Mouse (Mus musculus) kidney, postnatal 36 days (tissue): ENCODE data around the gene Tmem150c.

Source experiments
- DNase-seq, 2 experiments: peaks; one replicate each; pipeline ENCODE4 v3.0.0; 2021 to 2022; ENCODE audit warnings: mixed read lengths in 2 of 2

The Tmem150c gene

GRCm38 (mm10) chr5:100049904-100050303 is 109.7 kb downstream of the Tmem150c start:
- DNase-seq, result no peak

DNA sequence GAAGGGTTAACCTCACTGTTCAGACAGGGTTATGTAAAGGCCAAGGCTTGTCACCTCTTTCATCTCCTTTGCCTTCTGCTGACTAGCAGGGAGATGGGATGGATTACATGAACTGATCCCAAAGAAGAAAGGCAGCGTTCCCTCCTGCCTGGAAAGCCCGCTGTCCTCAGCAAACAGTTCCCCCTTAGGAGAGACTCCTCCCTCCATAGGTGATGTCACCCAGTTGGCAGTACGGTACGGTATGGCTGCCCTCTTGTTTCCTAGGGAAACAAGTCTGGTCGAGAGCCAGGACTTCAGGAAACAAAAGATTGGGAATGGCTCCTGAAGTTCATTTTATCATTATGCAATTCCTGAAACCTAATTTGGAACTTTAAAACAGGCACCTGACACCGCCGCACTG is 111.7 kb downstream of the Tmem150c start:
- DNase-seq, result peak in 1 of 2 experiments; percentile 24

DNA sequence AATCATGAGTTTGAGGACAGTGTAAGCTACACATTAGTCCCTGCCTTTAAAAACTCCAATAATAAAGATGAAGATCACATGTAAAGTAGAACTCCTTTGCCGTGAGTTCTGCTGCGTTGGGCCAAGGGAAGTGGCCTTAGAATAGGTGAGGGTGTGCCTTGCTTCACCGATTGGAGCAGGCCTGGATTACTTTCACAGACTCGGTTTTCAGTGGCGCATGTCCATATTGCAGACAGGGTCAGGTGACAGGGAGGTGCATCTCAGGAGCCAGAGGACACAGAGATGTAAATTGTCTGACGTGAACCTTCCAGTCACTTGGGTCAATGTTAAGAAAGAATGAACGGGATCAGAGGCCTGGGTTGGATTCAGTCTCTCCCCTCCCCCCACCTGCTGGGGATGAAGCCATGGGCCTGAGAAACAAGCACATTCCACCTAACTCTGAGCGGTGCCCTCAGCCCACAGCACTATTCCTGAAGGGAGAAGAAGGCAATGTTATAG is 112.4 kb downstream of the Tmem150c start:
- no peak for DNase-seq

DNA sequence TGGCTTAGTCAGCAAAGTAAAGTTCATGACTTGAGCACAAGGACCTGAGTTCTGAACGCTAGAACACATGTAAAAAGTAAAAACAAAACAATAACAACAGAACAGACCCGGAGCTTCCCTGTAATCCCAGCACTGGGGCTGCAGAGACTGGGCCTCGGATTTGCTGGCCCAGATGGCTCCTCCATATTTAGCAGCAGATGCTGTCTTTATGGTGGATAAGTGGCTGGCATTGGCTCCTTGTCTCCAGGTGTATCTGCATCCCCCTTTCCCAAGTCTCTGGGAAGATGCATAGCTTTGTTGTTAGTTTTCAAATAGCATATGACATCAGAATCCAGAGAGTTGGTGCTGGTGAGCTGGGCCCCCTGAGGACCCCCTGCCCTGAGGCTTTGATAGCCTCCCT is 113.5 kb downstream of the Tmem150c start:
- DNase-seq, result no peak

- peak; percentile 24 to 33 for DNase-seq
These were observed 115.0 kb downstream of the Tmem150c start for GRCm38 (mm10) chr5:100044621-100045020.

DNA sequence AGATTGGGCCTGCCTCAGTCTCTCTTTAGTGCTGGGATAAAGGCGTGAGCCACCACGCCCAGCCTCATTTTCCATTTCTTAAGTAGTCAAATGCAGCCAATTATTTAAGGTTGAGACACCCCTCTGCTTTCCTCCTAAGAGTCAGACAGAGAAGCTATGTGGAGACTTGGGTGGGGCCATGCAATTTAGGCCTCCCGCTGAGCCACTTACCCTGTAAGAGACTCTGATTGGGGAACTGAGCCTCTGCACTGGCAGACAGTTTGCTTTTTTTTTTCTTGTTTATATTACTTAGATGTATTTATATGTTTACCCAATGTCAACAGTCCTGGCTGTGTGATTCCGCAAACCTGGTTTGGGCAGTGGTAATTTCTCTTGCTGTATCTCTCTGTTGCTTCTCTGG is 115.6 kb downstream of the Tmem150c start:
- DNase-seq, result no peak

DNA sequence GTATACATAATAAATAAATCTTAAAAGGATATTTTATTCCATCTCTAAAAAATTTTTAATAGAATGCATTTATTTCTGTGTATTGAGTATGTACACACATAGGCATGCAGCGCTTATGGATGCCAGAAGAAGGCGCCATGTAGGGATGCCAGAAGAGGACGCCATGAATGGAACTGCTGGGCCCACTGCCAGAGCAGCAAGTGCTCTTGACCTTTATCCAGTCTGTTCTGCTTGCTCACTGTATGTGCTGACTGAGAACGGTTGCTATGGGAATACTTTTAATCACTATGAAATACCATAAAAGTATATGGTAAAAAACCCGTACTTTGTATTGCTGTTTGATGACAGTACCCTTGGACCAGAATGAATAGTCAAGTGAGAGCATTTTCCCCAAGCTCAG is 116.2 kb downstream of the Tmem150c start:
- DNase-seq, result peak; percentile 77 to 85

- peak in 1 of 2 experiments; percentile 48 for DNase-seq
These were observed 117.1 kb downstream of the Tmem150c start for GRCm38 (mm10) chr5:100042467-100042866.

GRCm38 (mm10) chr5:100041272-100041671 is 118.3 kb downstream of the Tmem150c start:
- DNase-seq, result no peak

DNA sequence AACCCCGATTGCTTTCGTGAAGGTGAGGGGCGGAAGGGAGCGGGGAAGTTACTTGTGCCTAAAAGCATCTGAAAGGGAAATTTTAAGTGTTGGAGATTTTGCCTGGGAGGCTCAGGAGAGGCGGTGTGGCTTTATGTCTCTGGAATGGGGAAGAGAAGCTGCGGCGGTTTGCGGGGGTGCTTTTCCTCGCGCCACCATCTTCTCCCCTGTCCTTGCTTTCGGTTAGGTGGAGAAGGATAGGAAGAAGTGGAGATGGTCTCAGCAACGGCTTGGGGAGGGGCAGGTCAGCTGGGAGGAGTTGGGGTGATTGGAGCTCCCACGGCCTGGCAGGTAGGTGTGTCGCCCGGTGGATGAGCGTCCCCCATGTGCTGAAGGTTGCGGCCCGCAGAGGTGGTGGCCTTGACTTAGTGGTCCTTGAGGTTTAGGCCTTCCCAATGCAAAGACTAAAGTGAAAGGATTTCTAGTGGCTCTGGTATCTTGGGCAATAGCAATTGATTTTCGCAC is 119.3 kb downstream of the Tmem150c start:
- DNase-seq, result no peak

DNA sequence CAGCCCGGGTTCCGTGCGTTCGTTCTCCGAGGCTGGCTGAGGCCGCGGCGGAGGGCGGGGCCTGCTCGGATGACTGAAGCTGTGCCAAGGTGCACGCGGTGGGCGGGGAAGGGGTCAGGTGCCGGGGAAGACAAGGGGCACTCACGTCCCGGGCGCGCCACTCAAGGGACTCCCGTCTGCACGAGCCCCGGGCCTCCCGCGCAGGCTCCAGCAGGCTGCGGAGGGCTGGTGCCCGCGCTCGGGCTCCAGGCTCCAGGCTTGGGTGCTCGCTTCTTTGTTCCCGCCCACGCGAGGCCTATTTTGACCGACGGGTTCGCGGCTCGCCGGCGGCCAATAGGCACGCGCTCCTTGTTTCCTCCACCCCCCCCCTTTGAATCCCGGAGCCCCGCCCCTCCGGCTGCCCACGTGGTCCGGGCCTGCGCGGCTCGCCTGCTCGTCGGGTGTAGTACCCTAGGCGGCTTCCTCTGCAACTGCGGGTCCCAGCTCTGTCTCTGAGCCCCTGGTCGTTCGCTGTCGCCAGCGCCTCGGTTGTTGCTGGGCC is 119.9 kb downstream of the Tmem150c start, which contains the start of the genes Hnrnpdl and Enoph1:
Gene Hnrnpdl, minus strand, starts transcription at position 63 of the 541 bp plus-strand sequence.
Gene Enoph1, plus strand, starts transcription at position 384 of the 541 bp plus-strand sequence.
- peak; percentile 93 to 96 for DNase-seq

- DNase-seq, result peak; percentile 96
These were observed 120.7 kb downstream of the Tmem150c start for GRCm38 (mm10) chr5:100038714-100039601.

DNA sequence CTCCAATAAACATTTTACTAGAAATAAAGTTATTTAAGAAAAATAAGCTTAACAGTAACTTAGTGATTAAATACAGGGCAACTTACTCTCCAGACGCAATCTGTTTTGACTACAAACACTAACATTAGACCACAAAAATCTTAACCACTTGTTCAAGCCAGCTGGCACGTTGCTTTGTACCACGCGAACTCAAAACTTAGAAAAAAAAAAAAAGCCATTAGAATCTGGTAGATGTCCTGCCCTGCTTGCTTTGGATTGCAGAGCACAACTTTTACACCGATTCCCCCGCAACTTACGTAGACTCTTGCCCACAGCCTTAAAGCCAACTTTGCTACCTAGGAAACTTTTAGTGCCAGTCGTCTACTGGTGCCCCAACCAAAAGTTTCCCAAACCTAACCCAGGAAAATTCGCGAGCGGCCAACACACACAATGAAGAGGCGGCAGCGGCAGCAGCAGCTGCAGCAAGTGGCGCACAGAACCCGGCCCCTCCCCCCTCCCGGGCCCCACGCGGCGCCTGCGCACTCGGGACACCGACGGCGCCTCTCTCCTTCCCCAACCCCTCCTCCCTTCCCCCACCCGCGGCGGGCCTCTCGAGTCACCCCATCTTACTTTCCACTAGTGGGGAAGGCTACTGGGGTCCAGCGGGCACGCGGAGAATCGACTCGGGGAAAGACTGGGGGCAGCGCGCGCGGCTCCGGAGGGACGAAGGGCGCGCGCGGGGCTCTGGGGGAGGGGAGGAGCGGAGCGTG is 121.5 kb downstream of the Tmem150c start:
- DNase-seq, result peak; percentile 90 to 97

DNA sequence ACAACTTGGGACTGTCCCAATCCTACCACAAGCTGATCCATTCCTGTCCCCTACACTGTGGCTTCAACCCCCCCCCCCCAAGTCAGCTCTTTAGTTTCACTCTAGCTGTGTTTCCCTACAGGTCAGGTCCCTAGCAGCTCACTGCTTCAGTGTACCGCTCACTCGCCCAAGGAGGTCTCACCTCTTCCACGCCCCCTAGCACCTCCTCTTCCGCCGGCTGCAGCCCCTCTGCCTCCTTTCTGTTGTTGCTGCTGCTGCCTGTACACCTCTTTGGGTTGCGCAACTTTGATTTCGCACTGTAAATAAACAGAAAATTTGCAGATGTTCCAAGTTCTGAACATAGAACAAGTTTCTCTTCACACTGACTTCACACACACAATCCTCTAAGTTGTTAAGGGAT is 122.9 kb downstream of the Tmem150c start:
- DNase-seq, result peak in 1 of 2 experiments; percentile 17

GRCm38 (mm10) chr5:100035950-100036349 is 123.7 kb downstream of the Tmem150c start:
- peak in 1 of 2 experiments; percentile 44 for DNase-seq

DNA sequence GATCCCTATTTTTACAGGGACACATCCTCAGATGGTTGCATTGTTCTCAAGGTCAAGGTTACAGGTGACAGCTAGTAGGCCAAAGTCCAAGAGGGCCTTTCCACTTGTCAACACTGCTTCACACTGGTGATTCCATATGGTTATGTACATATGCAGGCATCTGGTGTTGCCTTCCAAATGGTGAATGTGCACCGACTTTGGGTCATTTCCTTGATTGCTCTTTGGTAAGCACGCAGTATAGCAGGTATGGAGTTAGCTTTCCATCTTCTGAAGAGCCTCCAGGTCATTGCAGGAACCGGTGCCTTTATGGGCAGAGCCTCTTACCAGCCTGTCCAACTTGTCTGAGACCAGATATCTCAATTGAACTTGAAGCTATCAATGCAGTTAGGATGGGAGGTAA is 127.0 kb downstream of the Tmem150c start:
- no peak for DNase-seq

DNA sequence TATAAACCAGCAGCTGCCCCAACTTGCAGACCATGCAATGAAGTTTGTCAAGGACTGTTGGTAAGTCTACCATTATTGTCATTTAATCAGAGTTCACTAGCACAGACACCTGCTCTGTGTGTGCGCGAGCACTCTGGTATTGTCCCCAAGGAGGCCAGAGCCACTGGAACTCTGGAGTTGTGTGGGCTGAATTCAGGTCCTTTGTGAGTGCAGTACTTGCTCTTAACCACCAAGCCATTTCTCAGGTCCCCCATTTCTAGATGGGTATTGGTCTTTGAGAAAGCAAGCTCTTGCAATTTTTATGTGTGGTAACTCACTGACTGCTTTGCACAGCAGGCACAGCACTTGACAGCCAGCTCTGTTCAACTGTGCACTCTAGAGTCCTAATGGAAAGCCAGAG is 127.5 kb downstream of the Tmem150c start:
- no peak for DNase-seq

GRCm38 (mm10) chr5:100030069-100030468 is 129.5 kb downstream of the Tmem150c start:
- no peak for DNase-seq
